Mouse (Mus musculus): ENCODE data around the gene Tspan11.

DNA sequence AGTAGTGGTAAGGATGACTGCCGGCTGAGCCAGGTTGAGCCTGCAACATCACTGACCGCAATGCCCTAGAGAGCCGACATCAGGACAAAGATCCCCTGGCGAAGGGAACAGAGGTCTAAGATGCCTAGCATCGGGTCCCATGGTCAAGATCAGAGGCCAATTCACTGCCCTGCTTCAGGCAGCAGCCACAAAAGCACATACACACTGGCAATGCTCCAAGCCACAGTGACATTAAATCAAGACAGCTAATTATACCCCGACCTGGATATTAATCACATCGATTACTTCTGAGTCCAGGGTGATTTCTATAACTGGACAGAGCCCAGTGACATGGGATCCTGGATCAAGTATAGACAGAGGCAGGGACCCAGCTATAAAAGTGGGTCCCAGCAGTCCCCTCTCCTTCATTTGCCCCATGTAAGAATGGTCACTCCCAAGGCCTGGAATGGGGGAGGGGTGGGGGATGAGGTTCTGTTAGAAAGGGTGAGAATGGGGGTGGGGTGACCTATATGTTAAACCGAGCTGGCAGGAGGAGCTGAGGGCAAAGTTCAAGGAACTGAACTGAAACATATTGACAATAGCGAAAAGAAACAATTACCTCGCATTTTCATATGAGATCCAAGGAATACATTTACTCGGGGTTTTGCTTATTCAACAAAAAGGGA lies 93.1 kb downstream of the Tspan11 start:
- no peak for TF ChIP-seq CTCF (IDR thresholded peaks at IDR 0.05)
- no peak for TF ChIP-seq EP300 (IDR thresholded peaks at IDR 0.05)

Measured in lung, postnatal 0 days (tissue).